Mouse (Mus musculus): ENCODE data around the gene Clns1a.

Gene Clns1a

DNA sequence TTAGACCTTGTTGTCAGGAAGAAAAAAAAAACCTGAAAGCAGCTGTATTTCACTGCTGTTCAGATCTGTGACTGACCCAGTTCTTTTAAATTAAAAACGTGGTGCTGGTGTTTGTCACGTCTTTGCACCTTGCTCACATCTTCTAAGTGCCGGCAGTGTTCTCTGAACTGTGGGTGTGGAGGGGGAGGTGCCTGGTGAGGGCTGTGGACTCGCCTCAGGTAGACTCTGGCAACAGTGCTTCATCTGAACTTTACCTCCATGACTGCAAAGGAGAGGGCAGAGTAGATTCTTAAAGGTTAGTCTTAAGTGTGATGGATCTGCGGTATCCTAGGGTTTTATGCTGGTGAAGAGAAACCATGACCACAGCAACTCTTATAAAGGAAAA is 69.5 kb downstream of the Clns1a start:
- DNase-seq (ENCODE audit: low read depth, low spot score): no peak

DNA sequence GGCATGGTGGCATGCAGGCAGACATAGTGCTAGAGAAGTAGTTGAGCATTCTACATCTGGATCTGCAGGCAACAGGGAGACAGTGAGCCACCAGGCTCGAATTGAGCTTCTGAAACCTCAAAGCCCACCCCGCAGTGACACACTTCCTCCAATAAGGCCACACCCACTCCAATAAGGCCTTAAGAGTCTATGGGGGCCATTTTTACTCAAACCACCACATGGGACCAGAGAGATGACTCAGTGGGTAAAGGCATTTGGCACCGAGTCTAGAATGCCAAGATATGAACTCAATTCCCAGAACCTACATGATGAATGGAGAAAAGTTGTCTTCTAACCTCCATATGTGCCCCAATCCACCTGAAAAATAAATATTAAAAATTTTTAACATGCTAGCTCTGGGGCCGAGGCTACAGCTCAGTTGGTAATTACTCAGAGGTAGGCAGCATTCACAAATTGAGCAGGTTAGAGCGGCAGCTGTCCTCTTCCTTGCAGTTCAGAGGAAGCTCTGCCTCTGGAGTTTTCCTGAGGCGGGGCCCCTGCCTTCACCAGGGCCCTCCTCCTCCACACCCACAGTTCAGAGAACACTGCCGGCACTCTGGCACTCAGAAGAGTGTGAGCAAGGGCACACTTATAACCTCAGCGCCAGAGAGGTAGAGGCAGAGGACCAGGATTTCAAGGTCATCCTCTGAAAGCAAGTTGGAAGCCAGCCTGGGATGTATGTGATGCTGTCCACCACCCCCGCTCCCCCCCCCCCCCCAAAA is 70.2 kb downstream of the Clns1a start:
- DNase-seq (ENCODE audit: low read depth, low spot score): no peak

DNA sequence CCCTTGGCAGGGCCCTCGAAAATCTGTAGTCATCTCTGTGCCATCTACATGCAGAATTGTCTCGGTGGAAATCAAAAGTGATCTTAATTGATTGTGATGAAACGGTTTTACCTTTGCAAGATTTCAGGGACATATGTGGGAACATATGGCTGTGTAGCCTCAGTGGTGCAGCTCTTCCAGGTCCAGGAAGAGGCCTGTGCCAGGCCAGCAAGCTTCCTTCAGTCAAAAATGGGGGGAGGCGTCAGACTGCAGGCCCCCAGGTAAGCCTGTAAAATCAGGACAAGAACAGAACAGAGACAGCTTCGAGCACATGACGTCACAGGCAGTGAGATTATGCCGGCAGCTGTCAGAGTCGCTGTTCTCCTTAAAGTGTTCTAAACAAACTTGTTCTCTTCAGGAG is 71.4 kb downstream of the Clns1a start:
- no peak for DNase-seq (ENCODE audit: low read depth, low spot score)

DNA sequence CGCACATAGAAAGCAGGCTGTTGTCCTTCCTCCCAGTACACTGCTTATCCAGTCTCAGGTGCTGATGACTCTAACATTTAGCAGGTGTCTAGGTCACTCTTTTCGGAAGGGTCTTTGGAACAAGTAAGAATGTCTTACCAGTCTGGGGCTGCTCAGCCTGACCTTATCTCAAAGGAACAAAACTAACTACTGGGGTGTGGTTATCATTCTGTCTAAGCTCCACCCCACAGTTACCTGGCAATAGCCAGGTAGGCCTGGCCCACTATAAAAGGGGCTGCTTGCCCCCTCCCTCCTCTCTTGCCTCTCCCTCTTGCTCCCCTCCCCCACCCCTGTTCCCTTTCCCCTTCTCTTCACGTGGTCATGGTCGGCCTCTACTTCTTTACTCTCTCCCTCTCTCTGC is 72.6 kb downstream of the Clns1a start:
- no peak for DNase-seq (ENCODE audit: low read depth, low spot score)

Data from retina, adult 2 months (tissue).